Mouse (Mus musculus): ENCODE measurements around the gene Gpatch2.
A peak's percentile ranks its signal among the peaks of the same experiment; 100 is the strongest.

Gene Gpatch2

DNA sequence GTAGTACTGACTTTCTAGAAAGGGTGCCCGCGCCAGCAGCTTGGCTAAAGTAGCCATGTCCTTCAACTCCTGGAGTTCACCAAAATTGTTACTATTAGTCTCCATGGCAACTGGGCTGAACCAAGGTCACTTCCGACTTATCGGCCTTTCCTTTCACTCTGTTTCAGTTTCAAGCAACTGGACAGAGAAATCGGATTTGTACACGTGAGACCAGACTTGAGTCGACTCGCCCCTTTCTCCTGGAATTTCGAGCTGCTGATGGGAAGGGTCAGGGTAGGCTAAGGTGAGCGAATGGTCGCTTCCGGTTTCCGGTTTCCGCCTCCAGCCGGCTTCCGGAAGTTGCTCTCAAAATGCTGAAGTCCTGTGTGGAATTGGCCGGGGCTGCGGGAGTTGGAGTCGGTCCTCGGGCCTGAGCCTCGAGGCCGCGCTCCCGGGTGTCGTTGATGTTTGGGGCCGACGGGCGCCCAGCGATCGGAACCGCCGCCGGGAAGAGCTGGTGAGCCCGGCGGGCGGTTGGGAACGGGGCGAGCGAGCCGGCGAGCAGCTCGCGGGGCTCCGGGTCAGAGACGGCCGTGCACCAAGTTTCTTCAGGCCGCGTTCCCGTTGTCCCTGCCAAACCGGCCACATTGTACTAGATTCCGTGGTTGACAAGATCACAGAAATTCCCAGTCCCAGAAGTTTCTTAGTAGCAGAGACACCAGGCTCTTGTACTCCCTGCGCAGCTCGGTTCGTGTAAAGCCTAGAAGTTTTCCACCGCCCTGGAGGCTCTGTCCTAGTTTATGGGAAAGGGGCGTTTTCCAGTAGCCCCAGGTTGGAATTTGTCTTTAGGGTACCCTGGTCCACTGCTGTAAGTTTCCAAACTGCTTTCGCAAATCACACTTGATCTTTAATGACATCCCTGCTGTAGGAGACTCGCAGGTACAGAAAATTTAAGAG is at the start of gene Gpatch2, which contains the start of gene Spata17:
Gpatch2 (plus strand) TSS at position 328 of the 936 bp plus-strand sequence.
Spata17 (minus strand) TSS at position 285 of the 936 bp plus-strand sequence.
- DNase-seq = peak; percentile 93

DNA sequence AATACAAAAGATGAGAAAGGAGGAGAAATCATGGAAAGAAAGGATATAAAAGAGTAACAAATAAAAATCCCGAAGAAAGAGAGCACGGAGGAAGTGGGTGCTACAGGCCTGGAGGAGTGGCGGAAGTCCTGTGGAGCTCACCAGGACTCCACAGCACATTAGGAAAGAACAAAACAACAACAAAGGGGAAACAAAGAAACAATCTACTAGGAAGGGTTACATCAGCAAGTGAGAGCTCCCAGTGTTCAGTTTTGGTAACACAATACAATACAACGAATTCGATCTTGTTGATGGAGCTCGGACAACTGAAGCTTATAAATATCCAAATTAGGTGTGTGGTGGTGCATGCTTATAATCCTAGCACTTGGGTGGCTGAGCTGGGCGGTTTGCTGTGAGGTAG is 45.7 kb upstream of the Gpatch2 start:
- DNase-seq = no peak

DNA sequence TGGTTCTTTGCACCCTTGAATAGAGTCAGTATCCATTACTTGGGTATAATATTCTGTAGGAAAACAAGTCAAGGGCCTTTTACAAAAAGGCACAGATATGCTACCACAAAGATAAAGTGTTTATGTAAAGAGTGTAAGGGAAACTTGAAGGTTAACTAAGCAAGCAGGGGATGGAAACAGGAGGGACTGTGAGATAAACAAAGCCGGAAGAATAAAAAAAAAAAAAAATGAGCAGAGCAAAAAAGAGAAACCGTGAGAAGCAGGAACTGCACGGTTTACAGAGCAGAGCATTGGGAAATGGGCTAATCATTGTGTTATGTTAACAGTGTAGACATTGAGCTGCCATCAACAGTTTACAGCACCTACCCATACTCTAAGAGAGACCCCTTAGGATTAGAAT is 44.9 kb upstream of the Gpatch2 start:
- DNase-seq = no peak

DNA sequence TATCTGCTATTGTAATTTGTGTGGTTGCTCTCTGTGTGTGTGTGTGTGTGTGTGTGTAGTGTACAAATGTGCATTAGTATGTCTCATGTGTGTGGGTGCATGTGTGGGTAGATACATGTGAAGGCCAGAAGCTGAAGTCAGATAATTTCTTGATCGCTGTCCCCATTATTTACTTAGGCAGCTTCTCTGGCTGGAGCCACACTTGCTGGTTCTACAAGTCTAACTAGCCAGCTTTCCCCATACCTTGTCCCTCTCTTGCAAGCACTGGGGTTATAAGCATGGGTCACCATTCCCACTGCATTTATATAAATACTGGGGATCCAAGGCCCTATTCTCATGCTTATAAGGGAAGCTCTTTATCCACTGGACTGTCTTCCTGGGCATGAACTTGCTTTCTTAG is 39.3 kb upstream of the Gpatch2 start:
- no peak for DNase-seq

DNA sequence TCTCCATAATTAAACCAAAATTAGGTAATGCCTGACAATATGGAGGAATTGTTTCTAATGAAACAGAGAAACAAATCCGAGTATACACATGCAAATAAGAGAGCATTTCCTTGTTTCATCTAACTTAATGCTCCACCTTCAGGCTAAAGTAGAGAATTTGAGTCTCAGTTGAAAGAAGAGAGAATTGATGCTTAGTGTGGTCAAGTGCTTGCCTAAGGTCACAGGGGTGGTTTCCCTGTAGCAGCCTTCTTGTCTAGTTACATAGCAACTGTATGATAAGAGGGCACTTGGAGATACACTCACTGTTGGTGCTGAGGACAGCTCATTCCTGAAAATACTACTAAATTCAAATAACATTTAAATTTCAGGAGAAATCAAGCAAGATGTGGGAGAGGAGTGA is 36.8 kb upstream of the Gpatch2 start:
- DNase-seq = no peak

DNA sequence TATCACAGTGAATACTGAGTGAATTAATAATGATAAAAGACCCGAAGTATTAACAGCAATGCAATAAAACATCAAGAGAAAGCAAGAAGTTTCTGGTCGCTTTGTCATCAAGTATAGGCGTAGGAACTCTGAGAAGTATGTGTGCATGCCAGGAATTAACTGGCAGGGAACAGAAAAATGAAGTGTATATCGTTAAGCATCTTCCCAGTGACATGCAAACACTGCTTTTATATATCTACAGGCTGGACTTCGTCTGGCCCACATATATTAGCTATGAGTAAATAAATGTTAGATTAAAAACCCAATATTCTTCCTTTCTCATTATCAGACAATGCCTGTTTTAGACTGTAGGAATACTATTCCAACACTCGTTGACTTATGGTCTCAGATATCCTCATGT is 9.8 kb upstream of the Gpatch2 start:
- no peak for DNase-seq

DNA sequence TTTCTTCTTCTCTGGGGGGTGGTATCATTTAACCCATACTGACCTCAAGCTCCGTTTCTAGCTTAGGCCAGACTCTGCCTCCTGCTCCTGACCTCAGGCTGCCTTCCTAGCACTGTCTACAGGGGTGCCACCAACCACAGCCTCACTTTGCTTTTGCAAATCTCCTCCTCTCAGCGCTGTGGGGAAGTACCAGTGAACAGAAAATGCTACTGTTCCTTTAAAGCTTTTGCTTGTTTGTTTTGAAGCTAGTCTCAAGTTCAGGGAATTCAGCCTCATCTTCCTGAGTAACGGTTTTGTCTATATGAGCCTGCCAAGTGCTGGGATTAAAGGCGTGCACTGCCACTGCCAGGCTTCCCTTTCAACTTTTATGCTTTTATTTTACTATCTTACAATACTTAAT is 5.8 kb upstream of the Gpatch2 start:
- no peak for DNase-seq

DNA sequence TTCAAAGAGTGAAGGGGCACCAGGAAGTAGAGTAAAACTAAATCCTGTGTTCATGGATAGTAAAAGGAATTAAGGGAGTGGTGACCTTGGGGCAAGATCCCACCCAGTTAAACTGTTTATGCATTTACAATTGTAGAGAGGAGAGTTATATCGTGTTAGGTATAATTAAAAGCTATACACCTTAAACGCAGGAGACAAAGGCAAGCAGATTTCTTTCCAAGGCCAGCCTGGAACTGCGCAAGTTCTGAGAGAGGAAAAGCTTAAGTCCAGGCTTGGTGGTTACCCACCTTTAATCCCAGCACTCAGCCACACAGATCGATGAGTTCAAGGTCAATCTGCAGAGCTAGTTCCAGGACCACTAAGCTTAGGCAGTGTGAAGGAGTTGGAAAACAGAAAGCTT is 4.6 kb upstream of the Gpatch2 start:
- DNase-seq = no peak

DNA sequence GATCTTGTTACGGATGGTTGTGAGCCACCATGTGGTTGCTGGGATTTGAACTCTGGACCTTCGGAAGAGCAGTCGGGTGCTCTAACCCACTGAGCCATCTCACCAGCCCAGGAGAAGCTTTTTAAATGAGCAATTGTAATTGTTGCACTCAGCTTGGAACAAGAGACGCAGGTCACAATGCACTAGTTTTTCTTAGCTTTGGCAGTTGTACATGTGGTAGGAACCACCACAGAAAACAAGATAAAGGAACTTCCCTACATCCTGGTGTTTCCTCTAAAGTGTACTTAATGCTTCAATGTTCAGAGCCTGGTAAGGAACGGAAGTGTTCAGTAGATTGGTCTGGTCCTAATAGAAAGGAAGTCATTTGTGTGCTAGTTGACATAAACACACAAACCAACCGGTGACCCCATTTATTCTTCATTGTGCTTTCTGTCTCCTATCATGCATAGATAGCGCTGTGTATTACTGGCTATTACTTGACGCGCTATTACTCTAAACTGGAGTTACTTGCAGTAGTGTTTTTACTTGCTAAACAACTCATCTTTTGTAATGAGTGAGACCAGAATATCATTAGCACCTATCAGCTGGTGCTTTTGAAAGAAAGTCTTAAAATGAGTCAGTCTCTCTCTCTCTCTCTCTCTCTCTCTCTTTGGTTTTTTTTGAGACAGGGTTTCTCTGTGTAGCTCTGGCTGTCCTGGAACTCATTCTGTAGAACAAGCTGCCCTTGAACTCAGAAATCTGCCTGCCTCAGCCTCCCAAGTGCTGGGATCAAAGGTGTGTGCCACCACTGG is 1.5 kb downstream of the Gpatch2 start:
- DNase-seq = no peak

DNA sequence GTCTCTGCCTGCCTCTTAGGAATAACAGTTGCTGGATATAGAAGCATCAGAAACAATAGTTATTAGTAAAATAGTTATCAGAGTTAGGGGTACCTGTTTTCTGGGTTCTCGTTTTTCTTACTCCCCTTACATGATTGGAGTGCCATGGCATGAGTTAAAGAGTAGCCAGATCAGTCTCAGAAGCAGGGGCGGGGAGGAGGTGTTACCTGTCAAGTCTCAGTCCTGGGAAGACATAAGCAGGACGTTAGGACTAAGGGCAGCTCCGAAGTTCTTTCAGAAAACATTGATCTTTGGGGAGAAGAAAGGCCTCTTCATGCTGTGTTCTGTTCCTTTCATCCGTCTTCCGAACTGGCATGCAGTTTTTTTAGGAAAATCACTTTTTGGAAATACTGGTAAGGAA is 5.4 kb downstream of the Gpatch2 start:
- no peak for DNase-seq

DNA sequence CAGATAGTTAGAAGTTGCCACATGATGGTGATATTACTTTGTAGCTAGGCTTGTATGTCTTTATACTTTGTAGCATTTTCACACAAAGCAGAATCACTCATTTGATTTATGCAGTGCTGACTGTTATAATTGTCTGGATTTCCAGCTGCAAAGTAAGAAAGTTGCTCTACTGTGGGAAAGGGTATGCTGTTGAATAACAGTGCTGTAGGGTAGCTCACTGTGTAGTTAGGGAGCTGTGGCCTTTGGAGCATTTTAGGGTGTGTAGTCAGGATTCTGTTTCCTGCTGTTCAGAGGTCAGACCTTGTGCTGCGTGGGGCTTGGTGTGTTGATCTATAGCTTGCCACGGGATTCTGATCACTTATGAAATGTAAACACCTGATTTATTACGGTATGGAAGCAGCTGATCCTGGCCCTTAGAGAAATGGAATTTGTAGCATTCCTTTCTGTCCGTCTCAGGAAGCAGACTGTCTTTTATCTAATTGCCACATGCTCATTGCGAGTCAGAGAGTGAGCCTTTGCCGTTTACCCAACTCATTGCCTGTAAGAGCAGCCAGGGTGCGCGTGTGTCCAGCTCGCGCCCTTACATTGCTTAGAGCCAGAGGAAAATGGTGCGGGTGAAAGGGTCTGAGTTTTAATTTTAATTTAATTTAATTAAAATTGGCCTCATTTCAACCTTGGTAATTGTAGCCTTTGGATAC is 11.2 kb downstream of the Gpatch2 start:
- no peak for DNase-seq

DNA sequence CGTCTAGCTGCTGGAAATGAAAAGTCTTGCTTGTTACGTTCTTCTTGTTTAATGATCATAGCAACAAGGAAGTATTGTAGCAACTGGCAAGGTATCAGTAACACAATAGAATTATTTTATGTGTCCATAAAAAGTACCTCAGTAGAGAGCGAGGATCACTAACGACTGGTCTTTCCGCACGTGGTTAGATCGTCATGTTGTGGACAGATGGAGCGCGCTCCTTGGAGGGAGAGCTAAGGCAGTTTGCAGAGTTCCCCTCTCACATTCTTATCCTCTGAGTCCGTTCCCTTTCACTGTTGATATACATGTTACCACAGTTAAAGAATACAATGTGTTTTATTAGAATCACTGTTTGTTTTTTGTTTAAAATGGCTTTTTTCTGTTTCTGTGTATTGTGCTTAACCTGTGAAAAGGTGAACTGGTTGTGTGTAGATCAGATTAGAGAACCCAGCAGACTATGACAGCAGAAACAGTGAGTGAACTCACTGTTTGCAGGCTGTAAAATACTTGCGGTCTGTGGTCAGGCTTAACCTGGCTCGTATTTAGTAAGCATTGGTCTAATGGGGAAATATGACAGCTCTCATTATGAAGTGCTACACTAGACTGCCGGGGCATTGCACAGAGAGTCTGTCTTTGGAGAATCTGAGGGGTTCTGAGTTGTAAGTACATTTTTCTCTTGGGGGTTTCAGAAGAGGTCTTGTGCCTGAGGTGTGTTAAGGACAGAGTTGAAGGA is 13.3 kb downstream of the Gpatch2 start:
- DNase-seq = no peak

DNA sequence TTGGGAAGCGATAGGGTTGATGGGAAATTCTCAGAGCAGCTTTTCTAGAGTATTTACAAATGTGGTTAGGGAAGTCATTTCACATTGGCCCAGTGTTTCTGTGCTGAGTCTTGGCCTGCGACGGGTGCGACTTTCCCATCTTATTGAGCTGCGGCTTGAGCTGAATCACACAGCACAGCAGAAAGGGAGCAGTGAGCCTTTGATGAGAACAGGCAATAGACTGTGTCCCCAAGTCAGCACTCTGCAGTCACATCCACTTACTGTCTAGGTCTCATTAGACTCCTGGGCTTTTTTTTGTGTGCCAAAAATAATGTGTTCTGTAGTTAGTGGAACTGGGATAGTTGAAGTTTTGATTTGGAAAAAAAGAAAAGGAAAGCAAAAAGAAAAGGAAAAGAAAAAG is 14.9 kb downstream of the Gpatch2 start:
- no peak for DNase-seq

DNA sequence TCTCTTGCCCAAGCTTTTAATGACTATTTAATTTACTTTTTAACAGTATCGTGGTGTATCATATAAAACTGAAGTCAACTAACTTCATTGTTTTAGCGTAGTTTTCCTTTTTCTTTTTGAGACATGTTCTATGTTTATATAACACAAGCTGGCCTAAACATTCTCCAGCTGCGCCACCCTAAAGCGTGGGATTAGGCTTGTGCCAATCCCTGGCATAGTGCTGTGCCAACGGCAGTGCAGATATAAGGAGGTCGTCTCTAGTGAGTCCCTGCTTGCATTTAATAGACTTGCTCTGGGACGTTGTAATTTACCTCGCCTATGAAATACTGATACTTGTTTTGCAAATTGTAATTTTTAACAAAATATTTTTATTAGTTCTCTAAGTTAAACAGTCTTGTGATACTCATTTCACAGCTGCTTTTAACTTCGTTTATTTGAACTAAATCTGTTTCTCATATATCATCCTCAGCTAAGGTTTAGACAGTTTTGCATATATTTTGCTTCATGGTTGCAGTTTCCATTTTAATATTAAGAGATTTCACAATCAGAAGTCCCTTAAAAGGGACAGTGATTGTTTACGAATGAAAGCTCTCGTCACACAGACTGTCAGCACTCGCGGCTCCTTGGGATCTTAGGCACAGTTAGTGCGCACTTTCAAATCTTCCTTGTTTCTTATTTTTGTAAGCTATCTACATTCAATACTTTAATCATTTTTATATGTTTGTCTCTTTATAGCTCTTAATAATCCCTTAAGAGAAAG is 17.1 kb downstream of the Gpatch2 start:
- DNase-seq = no peak

DNA sequence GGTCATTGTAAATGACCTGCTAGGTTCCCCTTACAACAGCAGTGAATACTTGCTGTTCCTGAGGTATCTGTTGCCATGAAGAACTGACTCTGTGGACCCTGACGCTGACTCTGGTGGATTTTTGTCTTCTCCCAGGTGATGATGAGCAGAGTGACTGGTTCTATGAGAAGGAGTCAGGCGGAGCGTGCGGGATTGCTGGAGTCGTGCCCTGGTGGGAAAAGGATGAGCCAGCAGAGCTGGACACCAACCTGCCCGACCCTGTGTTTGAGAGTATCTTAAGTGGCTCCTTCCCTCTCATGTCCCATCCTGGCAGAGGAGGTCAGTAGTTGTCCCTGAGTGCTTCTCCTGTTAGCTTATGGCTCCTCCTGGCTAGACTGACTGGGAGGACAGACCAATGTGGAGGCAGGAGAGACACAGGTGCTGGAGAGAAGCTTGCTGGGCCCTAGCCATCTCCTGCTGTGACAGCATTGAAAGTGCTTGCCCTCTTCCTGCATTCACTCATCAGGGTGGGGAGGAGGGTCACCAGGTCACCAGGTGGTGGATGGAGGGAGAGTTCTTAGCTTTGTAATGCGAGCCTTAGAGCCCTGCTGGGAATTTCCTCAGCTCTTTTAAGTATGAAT is 17.8 kb downstream of the Gpatch2 start:
- peak; percentile 19 for DNase-seq

DNA sequence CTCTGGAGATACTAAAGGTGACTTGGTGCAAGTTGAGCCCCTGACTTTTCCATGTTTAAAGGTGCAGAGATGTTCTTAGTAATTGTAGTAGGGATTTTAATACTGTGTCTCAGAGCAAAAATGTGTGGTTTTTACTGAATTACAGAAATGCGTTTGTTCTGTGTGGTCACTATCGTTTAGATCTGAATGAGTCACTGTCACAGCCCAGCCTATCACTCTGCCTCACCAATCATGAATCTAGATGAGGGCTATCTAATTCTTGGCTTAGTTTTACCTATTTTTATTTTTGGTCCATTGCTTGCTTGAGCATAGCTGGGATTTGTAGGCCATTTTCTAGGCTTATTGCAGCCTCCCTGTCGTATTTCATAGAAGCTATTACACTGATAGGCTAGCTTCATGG is 19.9 kb downstream of the Gpatch2 start:
- DNase-seq = no peak

DNA sequence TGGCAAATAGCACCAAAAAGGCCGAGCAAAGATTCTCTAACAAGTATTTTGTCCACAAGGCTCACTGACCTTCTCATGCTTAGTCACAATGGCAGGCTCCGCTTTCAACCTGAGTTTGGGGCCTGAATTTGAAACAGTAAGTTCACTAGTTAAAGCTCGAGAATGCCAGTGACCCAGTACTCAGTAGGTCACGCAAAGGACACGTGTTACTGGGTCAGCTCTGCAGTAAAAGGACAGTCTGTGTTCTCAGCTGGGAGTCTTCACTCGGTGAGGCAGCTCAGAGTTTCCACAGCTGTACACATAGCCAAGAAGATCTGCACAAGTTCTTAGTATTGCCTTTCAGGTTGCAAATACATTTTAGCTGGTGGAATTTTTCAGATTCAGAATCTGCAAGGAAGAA is 21.0 kb downstream of the Gpatch2 start:
- peak; percentile 29 for DNase-seq

DNA sequence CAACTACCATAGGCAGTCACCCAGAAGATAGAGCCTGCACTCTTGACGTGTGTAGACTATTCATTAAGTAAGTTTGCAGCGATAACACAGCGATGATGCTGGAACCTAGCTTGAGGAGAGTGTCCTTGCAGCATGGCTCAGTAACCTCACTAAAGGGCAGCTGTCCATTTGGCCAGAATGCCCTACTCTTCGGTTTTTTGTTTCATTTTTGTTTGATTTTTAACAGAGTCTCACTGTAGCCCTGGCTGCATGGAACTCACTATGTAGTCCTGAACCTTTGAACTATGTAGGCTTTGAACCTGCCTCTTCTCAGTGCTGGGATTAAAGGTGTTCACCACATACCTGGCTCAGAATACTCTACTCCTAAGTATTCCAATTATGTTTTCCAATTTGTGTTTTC is 22.8 kb downstream of the Gpatch2 start:
- DNase-seq = no peak

DNA sequence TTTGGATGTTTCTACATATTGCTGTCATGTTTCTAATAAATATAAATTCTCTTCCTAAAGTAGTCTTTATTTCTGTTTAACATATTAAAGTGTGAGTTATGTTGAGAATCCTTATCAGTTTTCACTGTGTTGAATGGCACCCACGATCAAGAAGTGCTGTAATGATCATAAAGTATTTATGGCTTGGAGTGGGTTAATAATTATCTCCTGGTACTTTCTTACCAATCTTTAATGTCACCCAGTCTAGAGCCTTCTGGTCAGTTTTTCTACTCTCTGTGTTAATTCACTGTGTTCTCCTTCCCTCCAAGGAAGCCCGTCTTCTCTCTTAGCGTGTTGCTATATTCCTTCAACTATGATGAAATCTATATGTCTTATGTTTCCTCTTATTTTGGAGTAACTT is 25.0 kb downstream of the Gpatch2 start:
- no peak for DNase-seq

DNA sequence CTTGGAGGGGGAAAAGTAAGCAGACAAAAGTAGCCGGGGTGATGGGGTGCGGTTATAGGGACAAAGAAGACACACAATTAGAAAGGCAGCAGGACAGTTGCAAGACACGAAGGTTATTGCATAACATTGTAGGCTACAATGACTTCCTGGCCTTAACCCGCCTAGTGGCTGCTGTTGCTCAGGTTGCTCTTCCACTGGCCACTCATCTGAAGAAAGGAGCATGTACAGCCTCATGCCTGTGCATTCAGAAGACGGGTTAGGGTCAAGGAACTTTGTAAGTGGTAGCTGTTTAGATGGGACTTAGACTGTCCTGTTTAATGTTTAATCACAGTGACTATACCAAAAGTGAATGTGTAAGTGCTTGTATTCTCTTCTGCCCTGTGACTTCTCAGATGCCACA is 26.0 kb downstream of the Gpatch2 start:
- DNase-seq = no peak

DNA sequence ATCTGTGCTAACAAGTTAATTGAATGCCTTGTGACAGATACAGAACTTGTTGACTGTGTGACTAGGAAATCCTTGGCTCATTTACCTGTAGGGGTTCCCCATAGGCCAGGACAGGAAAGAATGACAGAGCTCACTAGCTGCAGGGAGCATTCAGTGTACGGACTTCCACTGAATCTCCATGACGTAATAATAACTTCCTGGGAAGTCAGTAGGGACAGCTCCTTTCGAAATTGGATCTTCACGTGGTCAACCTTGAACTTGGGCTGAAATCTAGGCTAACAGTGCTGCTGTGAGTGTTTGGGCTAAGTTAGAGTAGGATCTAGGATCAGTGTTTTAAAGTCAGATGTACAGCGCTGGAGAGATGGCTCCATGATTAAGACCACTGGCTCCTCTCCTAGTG is 29.4 kb downstream of the Gpatch2 start:
- no peak for DNase-seq

Measured in embryo, embryonic 11 days (tissue).